Mouse (Mus musculus): ENCODE measurements around the gene Lonp2.

DNA sequence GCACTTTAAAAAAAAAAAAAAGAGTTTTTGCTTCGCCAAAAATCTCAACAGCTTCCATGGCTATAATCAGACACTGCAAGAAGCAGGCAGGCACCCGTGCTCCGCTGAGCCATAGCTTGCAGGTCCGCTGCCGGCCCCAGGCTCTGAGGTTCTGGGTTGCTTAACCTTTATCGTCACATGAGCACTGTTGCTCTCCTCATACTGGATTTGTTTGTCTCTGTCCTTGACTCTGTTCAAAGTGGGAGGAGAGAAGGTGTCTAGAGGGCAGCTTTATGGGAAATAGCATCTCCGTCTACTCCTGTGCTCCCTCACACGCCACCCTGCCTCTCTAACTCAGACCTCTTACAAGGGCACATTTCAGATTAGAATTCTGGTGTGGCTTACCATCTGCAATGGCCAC lies 45.1 kb upstream of the Lonp2 start:
- TF ChIP-seq CTCF (IDR thresholded peaks at IDR 0.05; ENCODE audit: low read depth, low read length) (no peak), TAL1 (conservative IDR thresholded peaks at IDR 0.05; ENCODE audit: low read depth, low read length) (no peak), GATA2 (IDR thresholded peaks at IDR 0.05; ENCODE audit: borderline replicate concordance, low read depth, low read length) (no peak)
